Mouse (Mus musculus) neural tube, embryonic 14.5 days (tissue): ENCODE measurements around the gene Tmem191c. TPM values are rescaled to one million over a fixed set of nuclear protein-coding genes. Genes with fewer than 3 reads are reported as not detected.
A peak's percentile ranks its signal among the peaks of the same experiment; 100 is the strongest.

Experiments
- ATAC-seq: fragments of 200-750 bp; cut with Nextera tagmentation; 2 replicates; pipeline ENCODE4 v1.8.0; 2017; ENCODE audit warnings: low read depth, mild to moderate bottlenecking, moderate TSS enrichment, moderate library complexity
- H3K27ac ChIP-seq: fragments of 300-500 bp; sonication (generic); 2 replicates; pipeline ENCODE4 v1.5.1; 2014; ENCODE audit warnings: low read depth, mild to moderate bottlenecking, control low read depth, low read length, moderate library complexity, mixed read lengths
- H3K27me3 ChIP-seq: fragments of 300-500 bp; sonication (generic); 2 replicates; pipeline ENCODE4 v1.6.1; 2014; ENCODE audit warnings: low read length; ENCODE audit not compliant: control insufficient read depth, insufficient read depth
- H3K36me3 ChIP-seq: fragments of 300-500 bp; sonication (generic); 2 replicates; pipeline ENCODE4 v1.6.1; 2014; ENCODE audit warnings: low read length, mixed read lengths; ENCODE audit not compliant: control insufficient read depth, insufficient read depth
- H3K4me1 ChIP-seq: fragments of 300-500 bp; sonication (generic); 2 replicates; pipeline ENCODE4 v1.6.1; 2014; ENCODE audit warnings: low read length; ENCODE audit not compliant: control insufficient read depth, insufficient read depth
- H3K4me2 ChIP-seq: fragments of 300-500 bp; sonication (generic); 2 replicates; pipeline ENCODE4 v1.6.1; 2014; ENCODE audit warnings: mild to moderate bottlenecking, low read depth, low read length, control low read depth
- H3K4me3 ChIP-seq: fragments of 300-500 bp; sonication (generic); 2 replicates; pipeline ENCODE4 v1.5.1; 2014; ENCODE audit warnings: low read depth, low read length, control low read depth, mixed read lengths
- H3K9ac ChIP-seq: fragments of 300-500 bp; sonication (generic); replicated peaks from 2 replicates; pipeline ENCODE4 v1.6.1; 2014; ENCODE audit warnings: low read depth, mild to moderate bottlenecking, control low read depth, low read length, mixed read lengths
- H3K9me3 ChIP-seq: fragments of 300-500 bp; sonication (generic); 2 replicates; pipeline ENCODE4 v1.6.1; 2016; ENCODE audit warnings: low read length; ENCODE audit not compliant: control insufficient read depth
- WGBS: fragments of 180-500 bp; shearing (Covaris S2); extraction: QIAGEN DNeasy Blood & Tissue Kit; methylation state at CpG from one replicate; pipeline ENCODE4 v1.1.7; 2014; 5-methylcytosine and 5-hydroxymethylcytosine counted together
- polyA plus RNA-seq: library from polyadenylated mRNA; unstranded; fragments of >200 nt; fragmentation: Nextera tagmentation; extraction: Ambion mirVana; gene quantifications from 2 replicates; pipeline ENCODE4 v1.2.1, GENCODE M21; 2014

The Tmem191c gene
- polyA plus RNA-seq, 1 experiment from 2014 or later, result 55.7 TPM

GRCm38 (mm10) chr16:17255270-17255669, 20.6 kb upstream of the Tmem191c start:
- WGBS, result 85% methylated on average over 2 of the region's 2 CpGs
- Histone ChIP-seq H3K27ac (no peak overlapping the region), H3K9me3 (no peaks in the 10 kb centered on the region), H3K36me3 (peaks cover 34% of the 10 kb centered on the region), H3K9ac (no peak overlapping the region), H3K27me3 (no peaks in the 10 kb centered on the region), H3K4me2 (no peak overlapping the region), H3K4me3 (no peak overlapping the region), H3K4me1 (peaks cover 18% of the 10 kb centered on the region)
- no peak for ATAC-seq

- peaks cover 11% of the 10 kb centered on the region for H3K4me1 ChIP-seq
- H3K36me3 ChIP-seq, result peaks cover 34% of the 10 kb centered on the region
- H3K9me3 ChIP-seq, result no peaks in the 10 kb centered on the region
- H3K4me2 ChIP-seq, result no peak overlapping the region
- WGBS, result 92% methylated on average over 9 of the region's 9 CpGs
- H3K9ac ChIP-seq, result no peak overlapping the region
- ATAC-seq, result no peak
- H3K27ac ChIP-seq, result no peak overlapping the region
- H3K4me3 ChIP-seq, result no peak overlapping the region
- H3K27me3 ChIP-seq, result no peaks in the 10 kb centered on the region
Measured at GRCm38 (mm10) chr16:17257359-17257821, 18.5 kb upstream of the Tmem191c start.

GRCm38 (mm10) chr16:17258917-17259316, 17.0 kb upstream of the Tmem191c start:
- Histone ChIP-seq H3K9me3 (no peaks in the 10 kb centered on the region), H3K4me3 (no peak overlapping the region), H3K27ac (no peak overlapping the region), H3K4me2 (no peak overlapping the region), H3K4me1 (peaks cover 4% of the 10 kb centered on the region), H3K36me3 (peaks cover 34% of the 10 kb centered on the region), H3K27me3 (no peaks in the 10 kb centered on the region), H3K9ac (no peak overlapping the region)
- ATAC-seq, result no peak
- WGBS, result 95% methylated on average over 12 of the region's 12 CpGs

- Histone ChIP-seq H3K4me2 (no peak overlapping the region), H3K9ac (no peak overlapping the region), H3K36me3 (peaks cover 29% of the 10 kb centered on the region), H3K9me3 (no peaks in the 10 kb centered on the region), H3K4me3 (no peak overlapping the region), H3K27me3 (no peaks in the 10 kb centered on the region), H3K27ac (no peak overlapping the region), H3K4me1 (no peaks in the 10 kb centered on the region)
- WGBS, result 86% methylated on average over 1 of the region's 1 CpGs
- no peak for ATAC-seq
Measured at GRCm38 (mm10) chr16:17261341-17261740, 14.5 kb upstream of the Tmem191c start.

- Histone ChIP-seq H3K9ac (no peak overlapping the region), H3K4me2 (no peak overlapping the region), H3K27me3 (no peaks in the 10 kb centered on the region), H3K4me1 (no peaks in the 10 kb centered on the region), H3K4me3 (no peak overlapping the region), H3K27ac (no peak overlapping the region), H3K36me3 (no peaks in the 10 kb centered on the region), H3K9me3 (0 out of 2 replicates have a peak, but pooled peaks cover 3% of the 10 kb centered on the region)
- WGBS, result 92% methylated on average over 3 of the region's 3 CpGs
- no peak for ATAC-seq
Measured at GRCm38 (mm10) chr16:17266113-17266512, 9.8 kb upstream of the Tmem191c start.

- Histone ChIP-seq H3K27me3 (no peaks in the 10 kb centered on the region), H3K4me3 (no peak overlapping the region), H3K27ac (no peak overlapping the region), H3K4me2 (no peak overlapping the region), H3K36me3 (no peaks in the 10 kb centered on the region), H3K4me1 (no peaks in the 10 kb centered on the region), H3K9me3 (0 out of 2 replicates have a peak, but pooled peaks cover 3% of the 10 kb centered on the region), H3K9ac (no peak overlapping the region)
- peak; percentile 19; the same call in 1 of the 2 replicates for ATAC-seq
- 60% methylated on average over 5 of the region's 5 CpGs for WGBS
Measured at GRCm38 (mm10) chr16:17267937-17268336, 7.9 kb upstream of the Tmem191c start.

- Histone ChIP-seq H3K4me3 (no peak overlapping the region), H3K9me3 (0 out of 2 replicates have a peak, but pooled peaks cover 3% of the 10 kb centered on the region), H3K4me1 (no peaks in the 10 kb centered on the region), H3K9ac (no peak overlapping the region), H3K27ac (no peak overlapping the region), H3K27me3 (no peaks in the 10 kb centered on the region), H3K4me2 (no peak overlapping the region), H3K36me3 (no peaks in the 10 kb centered on the region)
- 96% methylated on average over 5 of the region's 5 CpGs for WGBS
- no peak for ATAC-seq
Measured at GRCm38 (mm10) chr16:17269872-17270271, 6.0 kb upstream of the Tmem191c start.

GRCm38 (mm10) chr16:17271124-17271523, 4.8 kb upstream of the Tmem191c start:
- no peak overlapping the region for H3K27ac ChIP-seq
- 71% methylated on average over 4 of the region's 4 CpGs for WGBS
- H3K4me2 ChIP-seq, result no peak overlapping the region
- no peaks in the 10 kb centered on the region for H3K36me3 ChIP-seq
- no peak overlapping the region for H3K9ac ChIP-seq
- H3K27me3 ChIP-seq, result no peaks in the 10 kb centered on the region
- ATAC-seq, result no peak
- no peaks in the 10 kb centered on the region for H3K4me1 ChIP-seq
- 0 out of 2 replicates have a peak, but pooled peaks cover 3% of the 10 kb centered on the region for H3K9me3 ChIP-seq
- H3K4me3 ChIP-seq, result no peak overlapping the region

- Histone ChIP-seq H3K4me2 (no peak overlapping the region), H3K27ac (no peak overlapping the region), H3K27me3 (no peaks in the 10 kb centered on the region; the same call in 1 of the 2 replicates), H3K4me3 (no peak overlapping the region), H3K4me1 (peaks cover 4% of the 10 kb centered on the region; the same call in 1 of the 2 replicates), H3K9me3 (0 out of 2 replicates have a peak, but pooled peaks cover 3% of the 10 kb centered on the region), H3K36me3 (no peaks in the 10 kb centered on the region), H3K9ac (no peak overlapping the region)
- WGBS, result 87% methylated on average over 6 of the region's 6 CpGs
- ATAC-seq, result no peak
Measured at GRCm38 (mm10) chr16:17271856-17272255, 4.0 kb upstream of the Tmem191c start.
